8 mouse cellular contexts compared by ENCODE assay signal in genomic region chr6:52640224-52640712, GRCm38 (mm10). TPM values are rescaled to one million over a fixed set of nuclear protein-coding genes. Genes with fewer than 3 reads are reported as not detected.
DNase-seq lines count a peak whose midpoint lies in the region; ATAC-seq lines count a peak whose summit lies in the region.

Hibadh (minus strand) TSS chr6:52640389.

- ATAC-seq in intestine, embryonic 14.5 days (replicated peaks; ENCODE audit: low FRiP score, low TSS enrichment, low read depth): peak; percentile 99

- peak; percentile 98 to 99 for DNase-seq in adrenal gland, adult 18-20 months (ENCODE audit: low spot score in 2 of 2)
- DNase-seq in embryo, embryonic 11 days: peak; percentile 99
- DNase-seq in gastrocnemius, postnatal 25 days: peak; percentile 99
- DNase-seq in intestine, embryonic 14.5 days (ENCODE audit: low spot score): peak; percentile 99
- DNase-seq in left cerebral cortex, postnatal 14 days (ENCODE audit: low spot score in 2 of 2): peak; percentile 95 to 96
- peak; percentile 99 for DNase-seq in mesoderm, embryonic 11.5 days (ENCODE audit: low read depth, low spot score)
- DNase-seq in right cerebral cortex, postnatal 36 days (ENCODE audit: low spot score in 2 of 2): peak; percentile 92 to 94
- DNase-seq in yolk sac, embryonic 10.5 days (ENCODE audit: low spot score): peak; percentile 98

- H3K4me1 ChIP-seq in intestine, embryonic 14.5 days (replicated peaks; ENCODE audit: control insufficient read depth, insufficient read depth, low read length): peaks cover 13% of the 10 kb centered on the region

- peak within 1 kb of the TSS; percentile 69 for H3K4me2 ChIP-seq in intestine, embryonic 14.5 days (ENCODE audit: low read length)

- H3K9me3 ChIP-seq in intestine, embryonic 14.5 days (ENCODE audit: control insufficient read depth, low read length): no peaks in the 10 kb centered on the region

- peak within 1 kb of the TSS; percentile 66 for H3K27ac ChIP-seq in intestine, embryonic 14.5 days (ENCODE audit: low read depth)

- WGBS in intestine, embryonic 14.5 days: under 1% methylated on average over 33 of the region's 34 CpGs

- intact Hi-C loops in left cerebral cortex, postnatal 14 days (cut with DNase I): loop anchor here (5.0 kb wide), 1 partner anchor 72 kb away; the partner anchor contains the start of gene Tax1bp1

- peak within 1 kb of the TSS; percentile 63 for H3K9ac ChIP-seq in intestine, embryonic 14.5 days (ENCODE audit: low read length)

- H3K36me3 ChIP-seq in intestine, embryonic 14.5 days (ENCODE audit: control insufficient read depth, insufficient read depth, low read length): no peaks in the 10 kb centered on the region

- H3K27me3 ChIP-seq in intestine, embryonic 14.5 days (replicated peaks; ENCODE audit: control insufficient read depth, insufficient read depth, low read length): no peaks in the 10 kb centered on the region

- peak within 1 kb of the TSS; percentile 58 for H3K4me3 ChIP-seq in intestine, embryonic 14.5 days (ENCODE audit: low read depth, low read length)

RNA-seq across cellular contexts. Expression of gene Hibadh, which starts in this region (rescaled TPM):
- 100 to 1,000 TPM; 181 to 189 TPM for total RNA-seq in adrenal gland, adult 18-20 months (2021)
- total RNA-seq in gastrocnemius, postnatal 25 days (2021): 100 to 1,000 TPM; 107 to 108 TPM
- polyA plus RNA-seq in intestine, embryonic 14.5 days (2014; fragmentation: Nextera tagmentation; extraction: Ambion mirVana): 69.2 and 76.0 TPM in 2 replicates
- total RNA-seq in left cerebral cortex, postnatal 14 days (2021): 10 to 100 TPM; 38.3 to 40.6 TPM

Comparison
In these comparisons a context has a peak if more than half of its experiments do, and no peak if none do; other contexts are left out.
1. Peak in every context shown above with its lines: DNase-seq, ATAC-seq, H3K4me3 ChIP-seq and H3K27ac ChIP-seq.